Mouse (Mus musculus): Measurements from ENCODE around the gene Arhgap9.

Gene Arhgap9

GRCm38 (mm10) chr10:127322669-127323068, 905 bp downstream of the Arhgap9 start:
- DNase-seq (ENCODE audit: low read depth, low spot score), result no peak

DNA sequence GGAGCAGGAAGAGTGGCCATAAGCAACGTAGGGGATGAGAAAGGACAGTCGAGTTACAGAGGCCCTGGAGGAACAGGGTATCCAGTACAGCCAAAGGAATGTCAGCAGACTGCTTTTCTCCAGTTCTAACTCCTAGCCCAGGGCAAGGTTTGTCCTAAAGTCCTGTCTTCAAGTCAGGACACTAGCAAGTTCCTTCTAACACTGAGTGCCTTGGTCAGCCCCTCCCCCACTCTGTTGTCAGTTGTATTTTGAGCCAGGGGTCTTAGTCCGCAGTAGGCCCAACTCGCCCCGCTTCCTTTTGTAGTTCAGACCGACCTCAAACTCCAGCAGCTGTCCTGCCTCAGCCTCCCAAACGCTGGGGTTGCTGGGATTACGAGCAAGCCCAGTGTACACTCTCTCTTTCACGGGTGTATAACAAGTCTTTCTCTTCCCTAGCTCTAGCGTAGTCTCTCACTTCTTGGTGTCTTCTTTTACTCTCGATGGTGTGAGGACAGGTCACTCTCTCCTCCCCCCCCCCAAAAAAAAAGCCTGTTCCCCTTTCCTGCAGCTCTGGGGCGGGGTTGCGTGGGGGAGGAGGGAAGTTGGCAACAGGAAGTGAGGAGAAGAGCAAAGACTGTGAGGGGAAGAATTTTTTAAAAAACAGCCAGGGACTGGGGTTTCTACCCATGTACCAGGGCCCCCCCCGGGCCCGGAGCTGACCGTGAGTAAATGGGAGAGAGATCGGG, 1.5 kb downstream of the Arhgap9 start:
- DNase-seq (ENCODE audit: low read depth, low spot score), result peak; percentile 46

- peak; percentile 91 for DNase-seq (ENCODE audit: low read depth, low spot score)
These were observed 2.7 kb downstream of the Arhgap9 start for GRCm38 (mm10) chr10:127324495-127324894.

- peak; percentile 52 for DNase-seq (ENCODE audit: low read depth, low spot score)
These were observed 3.8 kb downstream of the Arhgap9 start for GRCm38 (mm10) chr10:127325454-127326016.

GRCm38 (mm10) chr10:127326017-127326801, 4.4 kb downstream of the Arhgap9 start:
- DNase-seq (ENCODE audit: low read depth, low spot score), result no peak

DNA sequence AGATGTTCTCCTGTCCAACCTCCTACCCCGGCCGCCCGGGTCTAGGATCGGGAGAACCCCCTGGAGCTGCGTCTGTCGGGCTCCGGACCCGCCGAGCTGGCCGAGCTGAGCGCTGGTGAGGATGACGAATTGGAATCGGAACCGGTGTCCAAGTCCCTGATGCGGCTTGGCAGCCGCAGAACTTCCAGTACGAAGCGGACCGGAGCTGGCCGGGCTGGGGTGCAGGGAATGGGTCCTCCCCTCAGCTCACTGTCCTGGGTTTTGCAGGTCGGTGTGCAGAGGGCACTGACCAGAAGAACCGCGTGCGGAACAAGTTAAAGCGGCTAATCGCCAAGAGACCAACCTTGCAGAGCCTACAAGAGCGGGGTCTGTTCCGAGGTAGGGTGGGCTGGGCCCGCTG, 5.1 kb downstream of the Arhgap9 start:
- no peak for DNase-seq (ENCODE audit: low read depth, low spot score)

DNA sequence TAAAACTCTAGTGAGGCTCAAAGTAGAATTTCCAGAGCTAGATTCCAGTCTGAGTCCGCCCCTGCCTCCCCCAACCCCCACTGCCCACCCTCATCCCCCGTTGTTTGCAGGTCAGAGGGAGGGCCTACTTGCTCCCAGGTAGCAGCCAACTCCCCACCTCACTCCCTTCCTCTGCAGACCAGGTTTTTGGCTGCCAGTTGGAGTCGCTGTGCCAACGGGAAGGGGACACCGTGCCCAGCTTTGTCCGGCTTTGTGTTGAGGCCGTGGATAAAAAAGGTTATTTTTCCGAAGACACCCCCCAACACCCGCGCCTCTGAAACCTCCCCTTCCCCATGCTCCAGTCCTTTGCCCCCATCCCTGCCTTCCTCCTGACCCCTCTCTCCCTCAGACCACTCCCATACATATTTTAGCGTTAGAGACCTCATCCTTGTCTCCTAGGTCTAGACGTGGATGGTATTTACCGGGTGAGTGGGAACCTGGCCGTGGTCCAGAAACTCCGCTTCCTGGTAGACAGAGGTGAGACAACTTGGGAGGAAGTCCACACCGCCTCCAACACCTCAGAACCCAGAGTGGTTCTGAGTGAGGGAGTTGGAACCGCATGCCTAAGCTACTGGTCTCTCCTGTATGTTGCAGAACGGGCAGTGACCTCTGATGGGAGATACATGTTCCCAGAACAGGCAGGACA, 5.8 kb downstream of the Arhgap9 start:
- no peak for DNase-seq (ENCODE audit: low read depth, low spot score)

DNA sequence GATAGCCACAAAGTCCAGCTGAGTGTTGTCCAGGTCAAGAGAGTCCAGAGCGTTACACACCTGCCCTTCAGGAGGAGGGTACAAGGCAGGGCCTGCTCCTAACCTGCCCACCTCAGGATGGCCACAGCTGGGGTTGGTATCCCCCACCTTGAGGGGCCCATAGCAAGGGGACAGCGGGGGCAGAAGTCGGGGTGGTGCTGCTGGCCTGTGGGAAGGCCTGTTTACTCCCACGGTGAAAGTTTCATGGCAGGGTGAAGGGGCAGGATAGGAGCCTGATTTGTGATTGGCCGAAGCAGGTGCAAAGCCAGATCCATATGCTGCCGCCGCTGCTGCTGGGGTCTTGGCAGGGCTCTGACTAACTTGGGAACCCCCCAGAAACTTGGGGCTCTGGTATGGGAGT, 8.4 kb downstream of the Arhgap9 start:
- DNase-seq (ENCODE audit: low read depth, low spot score), result no peak

GRCm38 (mm10) chr10:127332211-127332874, 10.6 kb downstream of the Arhgap9 start:
- peak; percentile 84 for DNase-seq (ENCODE audit: low read depth, low spot score)

DNA sequence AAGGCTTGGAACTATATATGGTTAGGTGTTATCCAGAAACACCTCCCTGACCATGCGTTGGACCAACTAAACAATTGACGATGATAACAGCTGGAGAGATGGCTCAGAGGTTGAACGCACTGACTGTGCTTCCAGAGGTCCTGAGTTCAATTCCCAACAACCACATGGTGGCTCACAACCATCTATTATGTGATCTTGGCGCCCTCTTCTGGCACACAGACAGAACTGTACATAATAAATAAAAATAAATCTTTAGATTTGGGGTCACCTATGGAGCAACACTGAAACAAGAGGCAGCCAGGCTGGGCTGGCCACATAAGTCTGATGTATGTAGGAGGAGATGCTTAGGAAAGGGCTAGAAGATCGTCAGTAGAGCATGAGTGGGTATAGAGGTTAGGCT, 11.4 kb downstream of the Arhgap9 start:
- DNase-seq (ENCODE audit: low read depth, low spot score), result no peak

DNA sequence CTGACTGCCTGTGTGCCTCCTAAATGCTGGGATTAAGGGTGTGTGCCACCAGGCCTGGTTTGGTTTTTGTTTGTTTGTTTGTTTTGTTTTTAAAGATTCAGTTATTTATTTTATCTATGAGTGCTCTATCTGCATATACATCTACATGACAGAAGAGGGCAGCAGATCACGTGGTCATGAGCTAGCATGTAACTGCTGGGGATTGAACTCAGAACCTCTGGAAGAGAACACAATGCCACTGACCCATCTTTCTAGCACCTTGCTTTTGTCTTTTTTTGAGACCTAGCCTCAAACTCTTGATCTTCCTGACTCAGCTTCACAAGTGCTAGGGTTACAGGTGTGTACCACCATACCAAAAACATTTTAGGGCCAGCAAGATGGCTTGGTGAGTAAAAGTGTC, 13.5 kb downstream of the Arhgap9 start:
- DNase-seq (ENCODE audit: low read depth, low spot score), result no peak

DNA sequence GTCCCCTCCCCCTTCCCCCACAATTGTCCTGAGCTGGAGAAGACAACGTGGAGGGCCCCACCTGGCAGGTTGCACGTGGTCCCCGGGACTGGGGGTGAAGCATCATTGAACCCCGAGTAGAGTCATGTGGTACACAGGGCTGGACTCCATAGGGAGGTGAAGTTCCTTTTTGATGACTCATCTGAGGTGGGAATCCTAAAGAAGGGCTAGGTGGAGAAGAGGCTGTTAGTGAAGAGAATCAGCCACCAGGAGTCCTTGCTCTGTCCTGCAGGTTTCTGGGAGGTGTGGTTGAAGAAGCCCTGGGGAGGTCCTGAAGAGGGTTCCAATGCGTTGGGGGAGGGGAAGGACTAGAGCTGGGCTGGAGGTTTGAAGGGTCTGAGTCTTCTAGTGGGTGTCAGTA, 15.2 kb downstream of the Arhgap9 start:
- peak; percentile 77 for DNase-seq (ENCODE audit: low read depth, low spot score)

- DNase-seq (ENCODE audit: low read depth, low spot score), result no peak
These were observed 15.9 kb downstream of the Arhgap9 start for GRCm38 (mm10) chr10:127337536-127338099.

DNA sequence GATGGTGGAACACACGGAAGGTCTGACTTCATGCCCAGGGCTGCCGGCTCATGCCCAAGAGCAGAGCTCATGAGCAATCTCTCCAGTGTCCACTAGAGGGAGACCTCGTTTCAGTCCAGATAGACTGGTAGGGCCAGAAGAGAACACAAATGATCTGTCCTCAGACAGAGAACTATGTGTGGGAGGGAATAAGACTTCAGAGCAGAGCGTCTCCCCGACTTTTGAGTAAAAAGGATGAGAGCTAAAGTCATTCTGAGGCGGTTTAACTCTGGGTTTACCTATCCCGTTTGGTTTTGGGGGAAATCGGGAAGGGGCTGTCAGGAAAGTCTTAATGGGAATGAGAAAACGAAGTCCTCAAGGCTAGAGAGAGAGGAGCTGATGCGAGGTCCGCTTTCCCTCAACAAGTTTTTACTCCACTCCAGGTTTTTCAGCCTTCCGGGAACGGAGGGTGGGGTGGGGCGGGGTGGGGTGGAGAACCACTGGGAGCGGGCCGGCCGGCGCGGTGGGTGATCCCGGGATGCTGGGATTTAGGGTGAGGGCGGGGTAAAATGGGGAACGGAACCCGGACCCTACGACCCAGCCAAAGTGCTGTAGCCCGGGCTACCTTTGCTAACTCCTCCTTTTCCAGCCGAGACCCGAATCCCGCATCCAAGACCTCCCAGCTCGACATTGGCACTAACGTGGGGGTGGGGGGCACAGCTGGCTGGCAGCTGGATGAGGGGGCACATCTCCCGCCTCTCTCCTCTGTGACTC, 17.3 kb downstream of the Arhgap9 start:
- DNase-seq (ENCODE audit: low read depth, low spot score), result peak; percentile 96

DNA sequence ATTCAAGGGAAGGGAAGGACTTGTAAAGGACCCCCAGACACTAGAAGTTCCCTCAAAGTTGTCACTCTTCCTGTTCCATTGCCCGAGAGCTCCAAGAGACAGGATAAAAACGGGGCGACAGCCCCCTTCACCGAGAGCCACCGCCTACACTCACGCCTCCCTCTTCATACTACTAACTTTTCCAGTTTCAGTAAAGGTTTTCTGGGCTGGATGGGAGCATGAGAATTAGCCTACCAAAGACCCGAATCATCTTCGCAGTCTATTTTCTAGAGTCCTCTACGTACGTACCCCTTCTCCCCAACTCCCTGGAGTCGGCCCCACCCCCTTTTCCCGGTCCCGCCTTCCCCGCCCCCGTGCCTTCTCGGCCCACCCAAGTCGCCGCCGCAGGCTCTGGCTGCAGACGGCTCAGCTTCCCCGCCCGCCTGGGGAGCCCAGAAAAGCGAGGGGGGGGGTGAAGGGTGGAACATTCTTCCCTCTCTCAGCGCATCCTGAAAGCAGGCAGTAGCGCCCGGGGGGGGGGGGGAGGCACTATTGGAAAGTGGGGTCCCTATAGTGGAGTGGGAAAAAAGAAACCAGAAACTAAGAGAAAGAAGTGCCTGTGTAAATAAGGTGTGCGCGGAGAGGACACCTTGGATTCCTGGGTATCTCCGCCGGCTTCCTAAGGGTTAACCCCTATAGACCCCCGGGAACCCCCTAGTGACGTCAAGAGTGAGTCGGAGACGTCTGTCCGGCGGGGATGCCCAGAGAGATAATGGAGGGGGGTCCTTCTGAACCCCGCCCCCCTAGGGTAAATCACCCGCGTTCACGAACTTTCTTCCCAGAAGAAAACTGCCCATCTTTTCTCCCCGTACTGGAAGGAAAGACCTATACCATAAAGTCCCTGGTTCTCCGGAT, 18.2 kb downstream of the Arhgap9 start:
- peak; percentile 81 for DNase-seq (ENCODE audit: low read depth, low spot score)

- peak; percentile 64 for DNase-seq (ENCODE audit: low read depth, low spot score)
These were observed 19.0 kb downstream of the Arhgap9 start for GRCm38 (mm10) chr10:127340577-127341359.

GRCm38 (mm10) chr10:127341360-127341690, 19.6 kb downstream of the Arhgap9 start:
- DNase-seq (ENCODE audit: low read depth, low spot score), result peak; percentile 65

DNA sequence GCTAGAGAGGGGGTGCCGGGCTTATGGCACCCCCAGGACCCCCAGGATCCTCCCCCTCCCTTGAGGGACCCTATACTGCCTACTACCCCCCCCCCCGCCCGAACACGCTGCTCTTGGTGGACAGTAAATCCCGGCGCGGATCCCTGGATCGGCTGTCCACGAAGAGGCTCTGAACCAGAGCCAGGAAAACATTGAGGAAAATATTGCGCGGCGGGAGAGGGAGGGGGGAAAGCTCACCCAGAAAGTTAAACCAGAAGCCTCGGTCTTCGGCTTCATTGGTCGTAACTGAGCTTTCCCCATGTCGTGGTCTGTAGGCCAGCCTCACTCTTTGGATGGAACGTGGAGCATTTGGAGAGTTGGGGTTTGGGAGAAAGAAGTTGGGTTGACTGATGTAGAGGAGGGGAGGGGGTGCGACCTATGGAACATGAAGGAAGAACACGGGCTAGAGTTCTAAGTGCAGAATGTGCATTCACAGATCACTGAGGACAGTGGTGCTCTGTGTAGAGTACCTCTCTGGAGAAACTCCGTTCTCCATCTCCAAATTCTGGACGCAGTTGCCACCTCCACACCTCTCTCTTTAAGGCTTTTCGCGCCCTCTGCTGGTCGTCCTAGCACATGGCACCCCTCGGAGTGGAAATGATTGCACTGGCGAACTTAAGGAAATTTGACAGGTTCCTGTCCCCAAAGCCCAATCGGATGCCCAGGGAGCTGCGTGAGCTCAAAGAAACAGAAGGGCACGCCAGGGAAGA, 20.3 kb downstream of the Arhgap9 start, which contains the start of gene Gli1:
TSS of gene Gli1 (minus strand) at position 84 of the 749 bp plus-strand sequence.
- peak; percentile 95 for DNase-seq (ENCODE audit: low read depth, low spot score)

Data from ES-CJ7 (cell line).